Mouse (Mus musculus) urinary bladder, adult 18-20 months (tissue): ENCODE results near the gene Coa3.
"Not testable (repeated sequence)": the region's sequence is repeated elsewhere in the genome, so short reads cannot be mapped to it uniquely, and the experiment has no call there.

ENCODE experiments used
- DNase-seq, 2 experiments: peaks; one replicate each; pipeline ENCODE4 v3.0.0; 2022; ENCODE audit warnings: low spot score in 2 of 2, mixed read lengths in 2 of 2

The Coa3 gene

GRCm38 (mm10) chr11:101278223-101279192, at the start of gene Coa3, which contains the start of gene Cntd1:
Gene Coa3, minus strand, starts transcription at chr11:101279114.
Gene Cntd1, plus strand, starts transcription at chr11:101279012.
- DNase-seq = peak; percentile 74 to 75

- no peak for DNase-seq
Measured at GRCm38 (mm10) chr11:101327311-101327710, 48.4 kb upstream of the Coa3 start.

GRCm38 (mm10) chr11:101326147-101326546, 47.2 kb upstream of the Coa3 start:
- DNase-seq = no peak

- not testable (repeated sequence) for DNase-seq
Measured at GRCm38 (mm10) chr11:101325201-101325600, 46.3 kb upstream of the Coa3 start.

- no peak for DNase-seq
Measured at GRCm38 (mm10) chr11:101324763-101325162, 45.8 kb upstream of the Coa3 start, which contains the start of gene Aoc2. Gene Aoc2, plus strand, starts transcription at chr11:101325063.

GRCm38 (mm10) chr11:101323609-101324008, 44.7 kb upstream of the Coa3 start:
- peak; percentile 31 to 68 for DNase-seq

- DNase-seq = no peak
Measured at GRCm38 (mm10) chr11:101316501-101316917, 37.6 kb upstream of the Coa3 start.

GRCm38 (mm10) chr11:101315665-101316500, 37.0 kb upstream of the Coa3 start, which contains the start of gene Psme3:
Gene Psme3, plus strand, starts transcription at chr11:101316213.
- peak; percentile 86 to 92 for DNase-seq

GRCm38 (mm10) chr11:101315082-101315650, 36.3 kb upstream of the Coa3 start:
- no peak for DNase-seq

- no peak for DNase-seq
Measured at GRCm38 (mm10) chr11:101314567-101314966, 35.7 kb upstream of the Coa3 start.

- no peak for DNase-seq
Measured at GRCm38 (mm10) chr11:101312150-101312549, 33.2 kb upstream of the Coa3 start.

GRCm38 (mm10) chr11:101311083-101311482, 32.2 kb upstream of the Coa3 start:
- no peak for DNase-seq

GRCm38 (mm10) chr11:101307744-101308143, 28.8 kb upstream of the Coa3 start:
- DNase-seq = no peak

GRCm38 (mm10) chr11:101302004-101302798, 23.3 kb upstream of the Coa3 start, which contains the start of gene Becn1:
Gene Becn1, minus strand, starts transcription at chr11:101302286.
- DNase-seq = peak; percentile 90 to 94

- no peak for DNase-seq
Measured at GRCm38 (mm10) chr11:101301299-101302003, 22.5 kb upstream of the Coa3 start.

- no peak for DNase-seq
Measured at GRCm38 (mm10) chr11:101300881-101301280, 22.0 kb upstream of the Coa3 start.

- no peak for DNase-seq
Measured at GRCm38 (mm10) chr11:101295191-101295590, 16.3 kb upstream of the Coa3 start.

GRCm38 (mm10) chr11:101291231-101291630, 12.3 kb upstream of the Coa3 start:
- no peak for DNase-seq

- peak in 1 of 2 experiments; percentile 68 for DNase-seq
Measured at GRCm38 (mm10) chr11:101287306-101287705, 8.4 kb upstream of the Coa3 start.

GRCm38 (mm10) chr11:101283805-101284204, 4.9 kb upstream of the Coa3 start:
- DNase-seq = no peak
